Mouse (Mus musculus) cortical plate, adult 2 months (tissue): Measurements from ENCODE around the gene Ptpn18.

Experiments used
- CTCF ChIP-seq: fragments of 200-500 bp; IDR thresholded peaks from 2 replicates; pipeline ENCODE4 v1.5.1; 2011; ENCODE audit warnings: mild to moderate bottlenecking, control low read depth, low read length; ENCODE audit not compliant: insufficient read depth; ENCODE audit errors: extremely low read depth
- POLR2A ChIP-seq: fragments of 200-500 bp; IDR thresholded peaks from 2 replicates; pipeline ENCODE4 v1.6.1; 2011; ENCODE audit warnings: mild to moderate bottlenecking, low read length, control low read depth; ENCODE audit not compliant: insufficient read depth; ENCODE audit errors: extremely low read depth

GRCm38 (mm10) chr1:34439961-34440630 lies 19.5 kb upstream of the Ptpn18 start:
- 0 out of 2 replicates have a peak, but pooled peaks have one; percentile 18 for TF ChIP-seq CTCF
- no peak for TF ChIP-seq POLR2A
